Mouse (Mus musculus) hindbrain, embryonic 12.5 days (tissue): ENCODE data around the gene Zfp318. TPM values are rescaled to one million over a fixed set of nuclear protein-coding genes. Genes with fewer than 3 reads are reported as not detected.
A peak's percentile ranks its signal among the peaks of the same experiment; 100 is the strongest.

Experiments used
- ATAC-seq: fragments of 200-750 bp; cut with Nextera tagmentation; 2 replicates; pipeline ENCODE4 v1.8.0; 2017; ENCODE audit warnings: moderate TSS enrichment; ENCODE audit not compliant: low FRiP score
- H3K27ac ChIP-seq: fragments of 300-500 bp; sonication (generic); 2 replicates; pipeline ENCODE4 v1.5.1; 2016; ENCODE audit warnings: mild to moderate bottlenecking
- H3K27me3 ChIP-seq: fragments of 300-500 bp; sonication (generic); 2 replicates; pipeline ENCODE4 v1.6.1; 2016; ENCODE audit warnings: mild to moderate bottlenecking
- H3K36me3 ChIP-seq: fragments of 300-500 bp; sonication (generic); 2 replicates; pipeline ENCODE4 v1.6.1; 2016; ENCODE audit warnings: mild to moderate bottlenecking
- H3K4me1 ChIP-seq: fragments of 300-500 bp; sonication (generic); 2 replicates; pipeline ENCODE4 v1.6.1; 2016
- H3K4me2 ChIP-seq: fragments of 300-500 bp; sonication (generic); replicated peaks from 2 replicates; pipeline ENCODE4 v1.6.1; 2016; ENCODE audit warnings: mild to moderate bottlenecking
- H3K4me3 ChIP-seq: fragments of 300-500 bp; sonication (generic); 2 replicates; pipeline ENCODE4 v1.5.1; 2016; ENCODE audit warnings: mild to moderate bottlenecking
- H3K9ac ChIP-seq: fragments of 300-500 bp; sonication (generic); 2 replicates; pipeline ENCODE4 v1.6.1; 2016; ENCODE audit warnings: mild to moderate bottlenecking, moderate library complexity
- H3K9me3 ChIP-seq: fragments of 300-500 bp; sonication (generic); replicated peaks from 2 replicates; pipeline ENCODE4 v1.6.1; 2016; ENCODE audit warnings: mild to moderate bottlenecking
- WGBS: fragments of 180-500 bp; shearing (Covaris S2); methylation state at CpG from one replicate; pipeline ENCODE4 v1.1.7; 2016; 5-methylcytosine and 5-hydroxymethylcytosine counted together
- polyA plus RNA-seq: library from polyadenylated mRNA; unstranded; fragments of >200 nt; fragmentation: Nextera tagmentation; extraction: Ambion mirVana; gene quantifications from 2 replicates; pipeline ENCODE4 v1.2.1, GENCODE M21; 2016

The Zfp318 gene
- polyA plus RNA-seq, 1 experiment from 2014 or later, result 25.3 TPM

DNA sequence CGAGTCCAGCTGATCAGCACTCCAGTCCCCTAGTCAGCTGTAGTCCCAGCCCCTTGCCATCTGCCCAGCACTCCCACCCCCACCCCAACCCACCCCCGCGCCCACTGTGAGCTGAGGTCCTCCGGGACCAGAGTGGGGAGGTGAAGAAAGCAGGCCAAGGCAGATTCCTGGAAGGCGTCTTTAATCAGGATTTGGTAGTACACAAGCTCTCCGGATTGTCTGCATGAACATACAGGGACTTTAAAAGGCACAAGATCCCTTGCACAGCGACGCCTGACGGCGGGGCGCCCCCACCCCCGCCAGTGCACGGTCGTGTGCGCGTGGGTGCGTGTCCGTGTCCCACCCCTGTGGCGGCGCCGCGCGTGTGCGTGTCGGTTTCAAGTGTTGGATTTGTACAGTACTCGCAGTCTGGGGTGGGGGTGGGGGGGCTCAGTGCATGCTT lies 70.5 kb downstream of the Zfp318 start:
- H3K4me2 ChIP-seq, result peak overlapping the region; percentile 56
- H3K36me3 ChIP-seq, result peaks cover 4% of the 10 kb centered on the region; the same call in 1 of the 2 replicates
- H3K27ac ChIP-seq, result peak overlapping the region; percentile 46
- H3K9ac ChIP-seq, result peak overlapping the region; percentile 37
- H3K4me3 ChIP-seq, result peak overlapping the region; percentile 23
- WGBS, result 0% methylated on average over 26 of the region's 26 CpGs
- H3K4me1 ChIP-seq, result peaks cover 39% of the 10 kb centered on the region
- H3K27me3 ChIP-seq, result peaks cover 62% of the 10 kb centered on the region
- peak; percentile 39 for ATAC-seq
- no peaks in the 10 kb centered on the region for H3K9me3 ChIP-seq

DNA sequence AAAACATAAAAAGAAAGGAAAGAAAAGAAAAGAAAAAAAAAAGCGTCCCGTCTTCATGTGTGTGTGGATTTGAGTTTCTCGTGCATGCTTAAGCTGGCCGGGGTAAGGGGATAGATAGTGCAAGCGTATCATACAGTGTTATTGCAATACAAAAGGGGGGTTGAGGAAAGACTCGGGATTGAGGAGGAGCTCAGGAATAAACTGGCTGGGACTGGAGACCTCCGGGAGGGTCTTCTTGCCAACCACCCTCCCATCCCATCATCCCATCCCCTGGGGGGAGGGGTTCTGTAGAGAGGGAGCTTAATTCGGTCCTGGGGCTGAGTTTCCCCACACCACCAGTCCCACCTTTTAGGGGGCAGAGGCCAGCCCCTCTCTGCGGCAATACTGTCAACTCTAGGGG lies 71.0 kb downstream of the Zfp318 start:
- 1% methylated on average over 9 of the region's 9 CpGs for WGBS
- Histone ChIP-seq H3K9ac (peak overlapping the region; percentile 44), H3K4me2 (peak overlapping the region; percentile 56), H3K4me3 (peak overlapping the region; percentile 26), H3K9me3 (no peaks in the 10 kb centered on the region), H3K4me1 (peaks cover 39% of the 10 kb centered on the region), H3K36me3 (peaks cover 5% of the 10 kb centered on the region; the same call in 1 of the 2 replicates), H3K27ac (no peak overlapping the region), H3K27me3 (peaks cover 67% of the 10 kb centered on the region)
- ATAC-seq, result peak; percentile 26

DNA sequence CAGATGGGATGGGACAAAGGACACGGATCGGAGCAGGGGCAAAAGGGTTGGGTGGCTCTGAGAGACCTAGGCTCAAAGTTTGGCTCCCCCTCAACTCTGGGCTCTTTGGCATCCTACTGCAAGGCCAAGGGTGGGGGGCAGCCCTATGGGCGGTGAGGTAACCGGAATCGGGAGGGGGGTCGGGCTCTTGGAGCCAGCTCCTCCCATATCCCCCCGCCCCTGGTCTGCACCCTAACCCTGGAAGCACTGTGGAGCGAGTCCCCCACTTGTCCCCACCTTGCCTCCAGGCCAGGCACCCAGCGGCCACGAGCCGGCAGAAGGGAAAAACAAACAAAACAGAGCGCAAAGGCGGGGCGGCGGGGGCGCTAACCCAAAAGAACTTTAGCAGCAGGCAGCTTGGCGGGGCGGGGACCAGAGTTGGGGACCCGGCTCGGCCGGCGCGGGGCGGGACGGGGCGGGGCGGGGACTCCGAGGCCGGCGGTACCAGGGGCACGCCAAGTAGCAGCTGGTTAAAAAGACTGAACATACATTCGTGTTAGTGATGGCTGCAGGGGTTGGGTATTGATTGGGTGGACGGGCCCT lies 71.7 kb downstream of the Zfp318 start:
- Histone ChIP-seq H3K4me1 (peaks cover 39% of the 10 kb centered on the region), H3K27me3 (peaks cover 74% of the 10 kb centered on the region), H3K4me3 (peak overlapping the region; percentile 26), H3K27ac (0 out of 2 replicates have a peak overlapping the region, but pooled peaks have one; percentile 7), H3K9ac (peak overlapping the region; percentile 44), H3K36me3 (peaks cover 11% of the 10 kb centered on the region), H3K9me3 (no peaks in the 10 kb centered on the region), H3K4me2 (peak overlapping the region; percentile 56)
- 2% methylated on average over 33 of the region's 33 CpGs for WGBS
- peak; percentile 52 for ATAC-seq

DNA sequence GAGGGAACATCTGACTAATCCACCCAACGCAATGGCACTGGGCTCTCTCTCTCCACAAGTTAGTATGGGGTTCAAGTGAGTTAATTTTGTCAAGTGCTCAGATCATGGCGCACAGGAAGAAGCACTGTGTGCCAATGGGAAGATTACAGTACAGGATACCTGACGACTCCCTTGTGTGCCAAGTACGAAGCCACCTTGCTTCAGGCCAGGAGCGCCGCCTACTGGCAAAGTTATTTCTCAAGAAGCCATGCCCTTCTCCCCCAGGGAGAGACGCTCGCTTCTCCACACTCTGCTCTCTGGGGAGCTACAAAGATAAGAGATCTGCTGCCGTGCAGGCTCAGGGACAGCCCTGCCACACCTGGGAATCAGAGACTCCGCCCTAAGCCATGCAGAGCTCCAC lies 74.3 kb downstream of the Zfp318 start:
- Histone ChIP-seq H3K27ac (no peak overlapping the region), H3K4me1 (peaks cover 42% of the 10 kb centered on the region), H3K9ac (no peak overlapping the region), H3K4me3 (no peak overlapping the region), H3K9me3 (no peaks in the 10 kb centered on the region), H3K27me3 (peaks cover 88% of the 10 kb centered on the region), H3K4me2 (no peak overlapping the region), H3K36me3 (peaks cover 9% of the 10 kb centered on the region; the same call in 1 of the 2 replicates)
- 13% methylated on average over 10 of the region's 10 CpGs for WGBS
- no peak for ATAC-seq

DNA sequence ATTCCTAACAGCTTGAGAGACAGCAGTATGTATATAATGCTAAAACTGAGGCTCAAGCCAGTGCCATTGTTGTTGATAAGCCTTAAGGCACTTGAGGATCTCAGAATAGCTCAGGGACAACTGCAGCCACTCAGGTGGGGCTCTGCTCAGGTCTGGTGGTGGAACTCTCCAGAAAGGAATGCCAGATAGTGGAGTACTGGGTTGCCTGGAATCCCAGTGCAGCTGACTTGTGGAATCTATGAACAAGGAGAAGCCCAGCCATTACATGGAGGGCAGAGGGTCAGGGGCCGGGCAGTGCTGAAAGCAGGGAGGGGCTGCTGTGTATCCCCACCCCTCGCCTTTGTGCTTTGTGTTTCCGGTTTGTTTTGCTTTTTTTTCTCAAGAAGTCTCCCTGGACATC lies 74.9 kb downstream of the Zfp318 start:
- ATAC-seq, result no peak
- H3K27me3 ChIP-seq, result peaks cover 82% of the 10 kb centered on the region
- no peak overlapping the region for H3K9ac ChIP-seq
- H3K4me1 ChIP-seq, result peaks cover 37% of the 10 kb centered on the region
- no peak overlapping the region for H3K27ac ChIP-seq
- 29% methylated on average over 3 of the region's 3 CpGs for WGBS
- no peaks in the 10 kb centered on the region for H3K9me3 ChIP-seq
- no peak overlapping the region for H3K4me3 ChIP-seq
- H3K36me3 ChIP-seq, result peaks cover 13% of the 10 kb centered on the region; the same call in 1 of the 2 replicates
- H3K4me2 ChIP-seq, result no peak overlapping the region

DNA sequence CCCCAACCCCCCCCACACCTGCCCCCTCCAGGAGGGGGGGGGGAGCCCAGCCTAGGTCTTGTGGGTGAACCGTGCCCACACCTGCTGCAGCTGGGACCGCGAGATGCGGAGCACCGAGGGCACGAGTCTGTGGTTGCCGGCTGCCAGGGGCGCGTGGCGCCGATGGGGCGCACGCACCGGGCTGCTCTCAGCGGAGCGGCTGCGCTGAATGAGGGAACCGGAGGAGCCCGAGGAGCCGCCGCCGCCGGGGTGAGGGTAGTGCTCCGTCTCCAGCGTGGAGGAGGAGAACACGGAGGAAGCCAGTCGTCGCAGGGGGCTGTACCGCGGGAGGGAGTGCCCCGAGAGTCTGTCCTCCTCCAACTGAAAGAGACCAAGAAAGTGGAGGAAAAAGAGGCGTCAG lies 77.1 kb downstream of the Zfp318 start:
- no peak for ATAC-seq
- Histone ChIP-seq H3K4me2 (peak overlapping the region; percentile 32), H3K27me3 (peaks cover 67% of the 10 kb centered on the region), H3K36me3 (peaks cover 24% of the 10 kb centered on the region), H3K4me1 (peaks cover 17% of the 10 kb centered on the region), H3K27ac (no peak overlapping the region), H3K9me3 (no peaks in the 10 kb centered on the region), H3K4me3 (peak overlapping the region; percentile 19), H3K9ac (peak overlapping the region; percentile 36; the same call in 1 of the 2 replicates)
- WGBS, result 3% methylated on average over 32 of the region's 32 CpGs

DNA sequence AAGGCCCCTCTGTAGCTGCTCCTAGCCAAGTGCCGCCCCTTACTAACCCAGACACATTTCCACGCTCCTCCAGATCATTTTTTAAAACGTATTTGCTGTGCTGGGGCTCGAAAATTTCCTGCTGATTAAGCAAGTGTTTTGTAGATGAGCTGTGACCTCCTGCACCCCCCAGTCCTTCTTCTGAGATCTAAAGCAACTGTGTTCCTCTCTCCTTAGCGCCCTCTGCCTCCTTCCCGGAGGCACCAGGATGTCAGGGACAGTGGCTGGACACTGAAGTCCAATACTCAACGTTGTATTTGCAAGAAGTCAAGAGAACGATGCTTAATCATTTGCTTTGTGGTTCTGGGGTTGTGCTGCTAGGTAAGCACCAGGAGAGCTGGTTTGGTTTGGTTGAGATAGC lies 77.8 kb downstream of the Zfp318 start:
- Histone ChIP-seq H3K9ac (peak overlapping the region; percentile 36; the same call in 1 of the 2 replicates), H3K4me1 (peaks cover 11% of the 10 kb centered on the region), H3K27ac (no peak overlapping the region), H3K27me3 (peaks cover 61% of the 10 kb centered on the region), H3K9me3 (no peaks in the 10 kb centered on the region), H3K36me3 (peaks cover 31% of the 10 kb centered on the region), H3K4me2 (peak overlapping the region; percentile 32; the same call in 1 of the 2 replicates), H3K4me3 (peak overlapping the region; percentile 19; the same call in 1 of the 2 replicates)
- ATAC-seq, result no peak
- 12% methylated on average over 8 of the region's 8 CpGs for WGBS

DNA sequence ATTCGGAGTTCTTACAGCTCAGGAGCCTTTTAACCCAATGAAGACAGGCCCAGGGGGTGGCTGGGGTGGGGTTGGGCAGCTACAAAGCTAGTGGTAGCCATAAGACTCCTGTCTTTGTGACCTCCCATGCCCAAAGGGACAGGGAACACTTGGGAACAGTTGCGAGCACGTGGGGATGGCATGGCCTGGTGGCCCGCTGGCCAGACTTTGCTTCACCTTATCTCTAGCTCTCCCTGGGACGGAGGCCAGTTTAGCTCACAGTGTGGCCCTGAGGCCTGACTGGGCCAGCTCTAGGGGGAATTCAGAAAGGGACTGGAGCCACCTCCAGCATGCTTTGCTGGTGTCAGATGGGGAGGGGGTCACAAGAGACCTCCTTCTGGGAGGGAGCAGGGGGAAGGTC lies 78.7 kb downstream of the Zfp318 start:
- no peak overlapping the region for H3K4me3 ChIP-seq
- peaks cover 40% of the 10 kb centered on the region for H3K36me3 ChIP-seq
- WGBS, result 81% methylated on average over 5 of the region's 5 CpGs
- peaks cover 10% of the 10 kb centered on the region for H3K4me1 ChIP-seq
- no peaks in the 10 kb centered on the region for H3K9me3 ChIP-seq
- no peak overlapping the region for H3K27ac ChIP-seq
- no peak overlapping the region for H3K9ac ChIP-seq
- peaks cover 54% of the 10 kb centered on the region for H3K27me3 ChIP-seq
- H3K4me2 ChIP-seq, result no peak overlapping the region
- no peak for ATAC-seq

DNA sequence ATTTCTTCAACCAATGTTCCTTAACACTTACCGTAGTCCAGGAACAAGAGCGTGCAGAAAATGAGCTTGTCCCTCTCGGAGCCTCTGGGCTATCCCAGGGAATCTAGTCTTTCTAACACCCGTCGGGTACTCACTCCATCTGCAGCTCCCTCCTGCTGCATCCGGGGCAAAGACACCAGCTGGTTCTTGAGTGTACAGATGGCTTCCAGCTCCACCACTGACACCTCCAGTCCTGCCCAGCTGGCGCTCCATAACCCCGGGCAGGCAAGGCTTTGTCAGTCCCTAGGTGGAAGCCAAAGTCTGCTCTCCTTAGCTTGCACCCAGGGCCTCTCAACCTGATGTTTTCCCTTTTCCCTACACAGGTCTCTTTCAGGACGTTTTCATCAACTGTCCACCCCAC lies 84.3 kb downstream of the Zfp318 start:
- no peak overlapping the region for H3K4me3 ChIP-seq
- H3K27me3 ChIP-seq, result peaks cover under 1% of the 10 kb centered on the region
- no peak overlapping the region for H3K9ac ChIP-seq
- 68% methylated on average over 9 of the region's 9 CpGs for WGBS
- no peak overlapping the region for H3K27ac ChIP-seq
- H3K9me3 ChIP-seq, result no peaks in the 10 kb centered on the region
- H3K36me3 ChIP-seq, result peaks cover 84% of the 10 kb centered on the region
- ATAC-seq, result no peak
- no peak overlapping the region for H3K4me2 ChIP-seq
- H3K4me1 ChIP-seq, result peaks cover 6% of the 10 kb centered on the region

Other genes with a start within 250 kb of the Zfp318 start
- 20.3 and 21.5 TPM in 2 replicates for gene Rsph9, start 239.5 kb upstream of the Zfp318 start, polyA plus RNA-seq
- 27.6 and 30.6 TPM in 2 replicates for gene Mad2l1bp, start 230.2 kb upstream of the Zfp318 start, polyA plus RNA-seq
- gene Gtpbp2, start 222.7 kb upstream of the Zfp318 start, polyA plus RNA-seq, result 49.3 and 54.1 TPM in 2 replicates
- 12.4 and 14.0 TPM in 2 replicates for gene Polh, start 181.1 kb upstream of the Zfp318 start, polyA plus RNA-seq
- 57.6 and 58.3 TPM in 2 replicates for gene Xpo5, start 180.9 kb upstream of the Zfp318 start, polyA plus RNA-seq
- 76.1 and 91.8 TPM in 2 replicates for gene Polr1c, start 135.7 kb upstream of the Zfp318 start, polyA plus RNA-seq
- 77.2 and 83.8 TPM in 2 replicates for gene Yipf3, start 135.7 kb upstream of the Zfp318 start, polyA plus RNA-seq
- 3.9 and 4.1 TPM in 2 replicates for gene Lrrc73, start 130.2 kb upstream of the Zfp318 start, polyA plus RNA-seq
- 50.0 and 54.1 TPM in 2 replicates for gene Tjap1, start 100.7 kb upstream of the Zfp318 start, polyA plus RNA-seq
- gene Dlk2, start 86.3 kb upstream of the Zfp318 start, polyA plus RNA-seq, result 2.9 and 3.1 TPM in 2 replicates
- 9.7 and 10.8 TPM in 2 replicates for gene Abcc10, start 55.4 kb upstream of the Zfp318 start, polyA plus RNA-seq
- gene Crip3, start 45.2 kb downstream of the Zfp318 start, polyA plus RNA-seq, result 0.57 and 0.95 TPM in 2 replicates
- gene Slc22a7, start 54.7 kb downstream of the Zfp318 start, polyA plus RNA-seq, result not detected in 2 replicates
- gene Ttbk1, start 103.9 kb downstream of the Zfp318 start, polyA plus RNA-seq, result 5.3 and 6.6 TPM in 2 replicates
- gene Dnph1, start 113.0 kb downstream of the Zfp318 start, polyA plus RNA-seq, result 35.3 and 35.5 TPM in 2 replicates
- gene Cul9, start 162.7 kb downstream of the Zfp318 start, polyA plus RNA-seq, result 14.1 and 14.9 TPM in 2 replicates
- gene Srf, start 172.4 kb downstream of the Zfp318 start, polyA plus RNA-seq, result 5.9 and 8.1 TPM in 2 replicates
- gene Ptk7, start 245.8 kb downstream of the Zfp318 start, polyA plus RNA-seq, result 80.9 and 81.9 TPM in 2 replicates